Mouse (Mus musculus) monocyte, adult 59 days (primary cell): ENCODE results near the gene Arhgap21. TPM values are rescaled to one million over a fixed set of nuclear protein-coding genes. Genes with fewer than 3 reads are reported as not detected.

Source experiments
- total RNA-seq, 2 experiments: library from RNA; stranded (reverse); gene quantifications; one replicate each; pipeline ENCODE4 v1.2.4; 2023

The Arhgap21 gene
- total RNA-seq = 10 to 100 TPM; 34.8 to 61.7 TPM

DNA sequence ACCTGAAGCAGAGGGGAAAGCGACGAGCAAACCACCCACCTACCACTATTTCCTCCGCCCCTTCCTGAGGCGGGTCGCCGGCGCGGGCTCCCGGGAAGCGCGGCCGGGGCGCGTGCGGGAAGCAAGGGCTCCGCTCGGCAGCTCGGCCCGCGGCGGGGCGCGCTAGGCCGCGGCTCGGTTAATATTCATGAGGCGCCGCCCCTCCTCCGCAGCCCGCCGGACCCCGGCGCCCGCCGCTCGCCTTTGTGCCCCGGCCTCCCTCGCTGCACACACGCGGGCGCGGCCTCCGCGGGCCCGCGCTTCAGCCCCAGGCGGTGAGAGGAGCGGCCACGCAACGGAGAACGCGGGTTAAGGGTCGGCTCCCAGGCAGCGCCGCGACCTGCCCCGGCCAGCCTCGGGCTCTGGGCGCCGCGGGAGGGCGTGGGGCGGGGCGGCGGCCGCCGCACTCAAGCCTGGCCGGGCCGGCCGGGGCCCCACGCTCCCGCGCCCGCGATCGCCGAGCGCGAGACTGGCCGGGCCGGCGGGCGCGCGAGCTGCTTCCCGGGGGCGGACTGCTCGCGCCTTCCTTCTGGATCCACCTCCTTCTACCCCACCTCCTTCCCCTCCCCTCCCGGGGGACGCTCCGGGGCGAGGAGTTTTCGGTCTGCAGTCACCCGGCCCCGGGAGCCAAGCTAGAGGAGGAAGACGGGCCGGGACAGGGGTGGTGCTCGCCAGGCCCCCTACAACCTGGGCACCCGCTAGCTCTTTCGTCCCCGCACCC, at the start of gene Arhgap21:
Arhgap21 (minus strand) TSS at position 441 of the 760 bp plus-strand sequence.

Other genes with a start within 250 kb of the Arhgap21 start
- gene Enkur, start 236.5 kb upstream of the Arhgap21 start, total RNA-seq = 1 to 10 TPM; 1.7 to 1.9 TPM
- 1 to 10 TPM; 3.2 to 5.2 TPM for gene Thnsl1, start 236.8 kb upstream of the Arhgap21 start, total RNA-seq